Mouse (Mus musculus) heart, postnatal 36 days (tissue): ENCODE measurements around the gene Gpr4. TPM values are rescaled to one million over a fixed set of nuclear protein-coding genes. Genes with fewer than 3 reads are reported as not detected.

ENCODE experiments used
- DNase-seq, 2 experiments: peaks; one replicate each; pipeline ENCODE4 v3.0.0; 2021 to 2022
- intact Hi-C: fragments of 180-260 bp; cut with DNase I; formaldehyde crosslinking; loops from one replicate; pipeline ENCODE4 v1.15.1; 2025
- total RNA-seq, 2 experiments: library from RNA; stranded (reverse); gene quantifications; 2 replicates each; pipeline ENCODE4 v1.2.3; 2021

The Gpr4 gene
- total RNA-seq = 10 to 100 TPM in 1 of 2 experiments, 1 to 10 TPM in 1; 7.9 to 10.6 TPM

DNA sequence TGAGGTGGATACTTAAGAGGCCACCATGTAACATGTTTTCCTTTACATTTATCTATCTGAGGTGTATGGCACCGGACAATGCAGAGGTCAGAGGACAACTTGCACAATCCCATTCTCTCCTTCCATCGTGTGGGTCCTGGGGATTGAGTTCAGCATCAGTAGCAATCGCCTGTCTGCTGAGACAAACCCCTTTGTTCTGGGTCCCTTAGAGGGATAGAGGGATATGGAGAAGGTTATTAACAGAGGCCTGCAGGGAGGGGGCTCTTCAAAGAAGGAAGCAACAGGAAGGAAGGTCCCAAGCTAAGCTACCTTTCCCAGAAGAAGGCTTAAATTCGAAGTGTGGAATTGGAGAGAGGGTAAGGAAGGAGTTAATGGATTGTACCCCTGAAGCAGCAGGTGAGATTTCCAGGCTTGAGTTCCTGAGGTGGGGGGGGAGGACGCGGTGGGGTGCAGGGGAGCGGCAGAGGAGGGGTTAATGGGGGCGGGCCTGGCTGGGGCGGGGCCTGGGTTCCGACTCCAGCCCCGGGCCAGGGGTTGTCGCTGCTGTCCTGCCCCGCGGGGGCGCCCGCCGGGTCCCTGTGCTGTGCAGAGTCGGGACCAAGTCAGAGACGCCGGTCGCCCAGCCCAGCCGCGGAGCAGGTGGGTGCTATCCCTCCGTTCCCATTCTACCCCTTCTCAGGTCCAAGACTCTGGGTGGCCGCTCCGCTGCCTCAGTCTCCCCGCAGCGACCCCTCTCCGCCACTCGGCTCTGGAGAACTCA lies at the start of gene Gpr4:
TSS of gene Gpr4 (plus strand) at position 543 of the 760 bp plus-strand sequence.
- DNase-seq = peak; percentile 51 to 54
- intact Hi-C loops = loop anchor here (2.0 kb wide), 1 partner anchor 15 kb away; no protein-coding TSS in a partner anchor

DNA sequence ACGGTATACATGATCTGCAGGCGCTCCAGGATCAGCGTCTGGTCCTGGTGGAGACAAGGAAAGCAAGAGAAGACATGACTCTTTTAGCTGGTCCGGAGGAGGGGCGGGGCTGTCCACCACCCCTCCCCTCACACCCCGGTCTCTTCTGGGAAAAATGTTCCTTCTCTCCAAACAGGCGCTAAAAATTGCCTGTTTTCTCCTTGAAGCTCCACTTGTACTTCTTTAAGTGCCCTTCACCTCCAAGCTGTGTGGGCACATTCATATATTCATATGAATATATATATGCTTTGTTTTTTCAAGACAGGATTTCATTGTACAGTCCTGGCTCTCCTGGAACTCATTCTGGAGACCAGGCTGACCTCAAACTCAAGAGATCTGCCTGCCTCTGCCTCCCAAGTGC lies 49.4 kb upstream of the Gpr4 start:
- DNase-seq = no peak
- intact Hi-C loops = no loop called here

DNA sequence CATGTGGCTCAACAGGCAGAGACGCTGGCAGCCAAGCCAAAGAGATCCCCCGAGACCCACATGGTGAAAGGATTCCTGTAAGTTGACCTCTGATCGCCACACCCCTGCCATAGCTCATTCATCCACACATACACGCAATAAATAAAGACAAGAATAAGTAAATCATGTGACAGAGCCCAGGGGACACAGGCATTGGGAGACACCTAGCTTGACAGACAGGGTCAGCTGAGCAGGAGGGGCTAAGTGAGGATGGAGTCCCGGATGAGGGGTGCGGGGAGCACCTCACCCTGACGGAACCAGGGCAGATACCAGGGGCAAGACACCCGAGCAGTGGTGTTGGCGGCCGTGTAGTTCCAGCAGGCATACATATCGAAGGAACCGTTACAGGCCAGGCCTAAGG lies 48.6 kb upstream of the Gpr4 start:
- intact Hi-C loops = no loop called here
- DNase-seq = no peak

DNA sequence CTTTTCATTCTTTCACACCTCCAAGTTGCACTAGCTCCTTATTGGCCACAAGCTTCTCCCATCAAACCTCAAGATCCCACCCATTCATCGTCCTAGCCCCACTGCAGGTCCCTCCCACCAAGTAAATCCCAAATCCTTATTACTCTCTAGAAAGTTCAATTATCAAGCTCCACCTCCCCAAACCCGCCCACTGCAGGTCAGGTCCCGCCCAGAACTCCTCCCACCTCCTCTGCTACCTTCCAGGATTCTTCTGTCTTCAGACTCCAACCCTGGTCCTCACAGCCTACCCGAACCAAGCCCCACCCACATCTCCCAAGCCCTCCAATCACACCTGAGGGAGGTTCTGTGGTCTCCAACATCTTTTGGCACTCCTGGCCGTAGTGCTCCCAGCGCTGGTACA lies 48.1 kb upstream of the Gpr4 start:
- intact Hi-C loops = no loop called here
- no peak for DNase-seq

DNA sequence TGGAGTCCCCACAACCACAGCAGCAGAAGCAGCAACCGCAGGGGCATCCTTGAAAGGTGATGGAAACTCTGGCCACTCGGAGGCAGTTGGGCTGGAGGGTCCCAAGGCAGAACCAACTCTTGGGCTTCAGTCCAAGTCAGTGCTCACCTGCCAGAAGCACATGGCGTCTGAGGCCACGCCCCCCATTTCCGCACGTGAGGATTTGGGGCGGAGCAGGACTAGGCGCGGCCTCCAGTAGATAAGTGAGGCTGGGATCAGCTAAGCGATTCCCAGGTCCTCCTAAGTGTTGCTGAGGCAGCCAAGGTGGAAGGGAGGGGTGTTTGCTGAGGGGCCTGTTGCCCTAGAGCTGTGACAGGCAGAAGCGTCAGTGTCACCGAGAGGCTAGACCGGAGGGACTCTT lies 47.4 kb upstream of the Gpr4 start:
- intact Hi-C loops = no loop called here

DNA sequence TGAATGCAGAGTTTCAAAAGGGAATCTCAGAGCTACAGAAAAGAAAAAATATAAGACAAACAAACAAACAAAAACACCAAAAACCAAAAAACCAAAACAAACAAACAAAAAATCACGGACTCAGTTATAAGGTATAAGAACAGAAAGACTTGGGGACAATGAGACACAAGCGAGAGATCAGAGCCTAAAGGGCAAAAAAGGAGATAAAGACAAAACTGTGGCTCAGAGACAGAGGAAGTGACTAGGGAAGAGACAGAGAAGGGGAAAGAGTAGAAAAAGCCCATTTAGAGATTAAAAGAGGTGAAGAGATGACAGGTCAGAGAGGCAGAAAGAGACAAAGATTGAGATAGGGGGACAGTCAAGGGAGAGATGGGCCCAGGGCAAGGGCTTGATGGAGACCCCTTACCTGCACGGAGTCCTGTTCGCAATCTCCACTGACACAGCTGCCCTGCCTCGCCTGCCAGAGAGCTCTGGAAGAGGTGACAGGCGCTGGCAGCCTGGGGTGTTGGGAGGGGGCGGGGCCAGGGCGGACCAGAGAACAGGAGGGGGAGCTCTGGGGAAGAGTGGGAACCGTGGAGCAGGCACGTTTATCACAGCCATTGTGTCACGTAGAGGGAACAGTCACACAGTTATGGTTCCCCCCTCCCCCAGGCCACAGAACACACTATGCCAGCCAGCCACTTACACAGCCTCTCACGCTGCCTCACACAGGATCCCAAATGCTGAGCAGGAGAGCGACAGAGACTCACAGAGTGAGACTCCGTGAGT lies 46.5 kb upstream of the Gpr4 start, which contains the start of gene Gipr:
TSS of gene Gipr (minus strand) at position 472 of the 768 bp plus-strand sequence.
- intact Hi-C loops = no loop called here
- DNase-seq = peak in 1 of 2 experiments; percentile 34

More for the DNA sequence above, 47.4 kb upstream of the Gpr4 start:
- DNase-seq = no peak

DNA sequence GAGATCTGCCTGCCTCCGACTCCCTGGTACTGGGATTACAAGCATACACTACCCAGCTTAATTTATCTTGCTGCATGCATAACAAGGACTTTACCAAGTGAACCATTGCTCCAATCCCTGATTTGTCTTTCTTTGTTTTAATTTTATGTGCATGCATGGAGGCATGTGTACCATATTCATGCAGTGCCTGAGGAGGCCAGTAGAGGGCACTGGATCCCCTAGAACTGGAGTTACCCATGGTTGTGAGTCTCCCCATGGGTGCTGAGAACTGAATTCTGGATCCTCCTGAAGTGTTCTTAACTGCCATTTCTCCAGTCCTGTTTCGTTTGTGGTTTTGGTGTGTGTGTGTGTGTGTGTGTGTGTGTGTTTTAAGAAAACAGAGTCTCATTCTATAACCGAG lies 45.3 kb upstream of the Gpr4 start:
- DNase-seq = no peak
- intact Hi-C loops = no loop called here

DNA sequence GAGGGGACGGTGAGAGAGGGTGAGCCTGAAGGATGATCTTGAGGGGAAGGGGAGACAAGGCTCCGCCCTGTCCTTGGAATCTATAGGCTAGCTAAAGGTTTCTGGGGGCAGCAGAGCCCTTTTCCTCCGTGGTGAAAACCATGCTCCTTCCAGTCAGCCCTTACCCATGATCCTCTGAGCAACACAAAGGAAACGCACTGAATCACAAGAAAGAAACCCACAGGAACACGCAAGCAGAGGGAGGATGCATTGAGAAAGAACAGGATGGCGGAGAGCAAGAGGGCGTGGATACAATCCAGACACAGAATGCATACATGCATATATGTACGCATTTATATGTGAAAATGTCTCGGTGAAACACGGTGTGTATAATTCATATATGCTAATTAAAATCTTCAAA lies 42.8 kb upstream of the Gpr4 start:
- DNase-seq = no peak
- intact Hi-C loops = no loop called here

DNA sequence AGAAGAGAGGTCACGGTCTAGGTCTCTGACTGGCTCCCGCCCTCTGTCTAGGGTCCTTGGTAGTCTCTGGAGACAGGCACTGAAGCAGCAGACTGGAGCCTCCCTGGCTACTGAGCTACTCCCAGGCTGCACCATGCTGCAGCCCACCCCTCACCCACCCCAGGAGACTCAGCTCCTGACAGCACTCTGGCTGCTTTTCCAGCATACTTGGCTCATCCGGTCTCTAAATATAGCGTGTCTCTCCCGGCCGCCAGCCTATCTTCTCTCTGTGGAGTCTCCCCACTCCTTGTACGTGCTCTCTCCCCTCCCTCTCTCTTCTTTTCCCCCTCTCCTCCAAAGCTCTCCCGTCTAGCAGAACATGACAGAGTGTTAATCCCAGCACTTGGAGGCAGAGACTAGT lies 42.2 kb upstream of the Gpr4 start:
- intact Hi-C loops = no loop called here
- DNase-seq = peak; percentile 32 to 44

DNA sequence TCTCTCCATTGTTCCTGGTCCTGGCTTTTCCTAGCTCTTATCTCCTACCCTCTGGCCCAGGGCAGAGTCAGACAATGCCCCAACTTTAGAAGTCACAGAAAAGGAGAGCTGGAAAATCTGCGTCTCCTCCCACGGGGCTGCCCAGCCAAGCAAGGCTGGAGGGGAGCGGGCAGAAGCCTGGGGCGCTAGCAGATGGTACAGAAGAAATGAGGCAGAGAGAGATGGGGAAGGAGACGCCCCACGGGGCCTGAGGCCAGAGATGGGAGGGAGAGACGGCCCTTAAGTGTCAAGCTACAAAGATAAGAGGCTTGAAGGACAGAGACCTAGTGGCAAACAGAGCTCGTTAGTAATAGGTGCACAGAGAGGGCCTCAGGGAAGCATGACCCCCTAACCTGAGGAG lies 40.5 kb upstream of the Gpr4 start:
- intact Hi-C loops = loop anchor here (1.0 kb wide), 1 partner anchor 15 kb away; no protein-coding TSS in a partner anchor
- DNase-seq = no peak

DNA sequence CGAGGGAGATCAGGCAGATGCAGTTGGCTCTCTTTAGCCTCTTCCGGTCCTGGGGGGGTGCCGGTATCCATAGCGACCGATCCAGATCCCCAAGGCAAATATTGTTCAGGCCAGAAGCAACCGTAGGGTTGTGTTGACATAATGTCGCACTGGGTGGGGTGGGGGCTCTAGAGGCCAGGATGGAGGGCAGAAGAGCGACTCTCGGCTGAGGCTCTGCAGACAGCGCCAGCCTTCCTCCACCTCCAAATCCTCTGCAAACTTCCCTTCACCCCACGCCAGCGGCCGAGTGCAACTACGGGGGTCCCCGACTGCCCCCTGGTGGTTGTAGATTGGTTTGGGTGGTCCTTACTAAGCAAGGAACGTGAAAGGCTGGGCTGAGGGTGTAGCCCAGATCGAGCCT lies 39.5 kb upstream of the Gpr4 start:
- intact Hi-C loops = loop anchor here (1.0 kb wide), 1 partner anchor 16 kb away; no protein-coding TSS in a partner anchor
- DNase-seq = peak; percentile 87 to 89

DNA sequence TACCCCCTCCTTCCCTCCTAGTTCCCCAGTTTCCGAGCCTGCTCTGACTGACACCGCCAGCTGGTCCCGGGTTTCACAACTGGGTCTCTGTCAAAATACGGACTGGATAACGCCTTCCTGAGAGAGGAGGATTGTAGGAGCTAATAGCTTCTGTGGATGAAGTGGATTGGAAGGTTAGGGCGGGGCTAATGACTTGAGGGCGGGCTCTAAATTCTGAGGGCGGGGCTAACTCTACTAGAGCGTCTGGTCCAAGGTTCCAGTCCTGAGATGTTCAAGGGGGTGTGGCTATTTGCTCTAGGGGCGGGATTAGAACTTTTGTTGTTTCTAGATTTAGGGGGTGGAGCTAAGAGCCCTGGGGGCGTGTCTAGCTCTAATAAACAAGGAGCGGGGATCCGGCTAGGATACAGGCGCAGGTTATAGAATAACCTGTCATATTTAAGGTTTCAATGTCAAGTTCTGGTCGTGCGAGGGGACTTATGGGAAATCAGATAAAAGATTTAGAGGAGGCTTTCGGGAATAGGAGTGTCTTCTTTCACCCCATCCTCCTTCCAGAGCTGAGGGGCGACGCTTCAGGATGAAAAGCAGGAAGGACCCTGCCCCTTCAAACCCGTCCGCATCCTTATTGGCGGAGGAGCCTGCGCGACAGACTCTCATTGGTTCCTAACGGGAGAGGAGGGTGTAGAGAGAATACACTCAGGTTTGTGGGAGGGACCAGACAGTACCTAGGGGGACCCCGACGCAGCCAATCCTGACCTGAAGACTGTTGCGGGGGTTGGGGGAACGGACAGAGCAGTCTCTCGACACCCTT lies 36.4 kb upstream of the Gpr4 start, which contains the start of gene Eml2:
TSS of gene Eml2 (plus strand) at position 714 of the 808 bp plus-strand sequence.
- intact Hi-C loops = loop anchor here (5.0 kb wide), 3 partner anchors 106 to 166 kb away; partner anchors contain the start of genes Ercc1, Ppm1n and Rtn2

DNA sequence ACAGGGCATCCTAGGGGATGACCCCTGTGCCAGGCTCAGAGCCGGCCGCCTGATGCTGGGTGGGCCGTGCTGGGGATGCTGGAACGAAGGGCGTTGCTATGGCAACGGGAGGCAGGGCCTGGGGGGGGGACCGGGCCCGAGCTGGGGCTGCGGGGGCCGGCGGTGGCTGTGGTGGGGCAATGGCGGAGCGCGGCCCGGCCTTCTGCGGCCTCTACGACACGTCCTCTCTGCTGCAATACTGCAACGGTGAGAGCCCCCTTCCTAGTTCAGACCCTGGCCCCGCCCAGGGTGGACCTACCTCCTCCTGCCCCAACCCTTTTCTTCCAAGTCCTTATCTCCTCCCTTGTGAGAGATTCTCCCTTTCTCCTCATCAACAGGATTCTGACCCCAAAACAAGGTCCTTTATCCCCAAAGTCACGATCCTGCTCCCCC lies 35.8 kb upstream of the Gpr4 start:
- DNase-seq = no peak
- intact Hi-C loops = loop anchor here (5.0 kb wide), 3 partner anchors 106 to 166 kb away; partner anchors contain the start of genes Ercc1, Ppm1n and Rtn2

More for the DNA sequence above, 36.4 kb upstream of the Gpr4 start, which contains the start of gene Eml2:
- no peak for DNase-seq

DNA sequence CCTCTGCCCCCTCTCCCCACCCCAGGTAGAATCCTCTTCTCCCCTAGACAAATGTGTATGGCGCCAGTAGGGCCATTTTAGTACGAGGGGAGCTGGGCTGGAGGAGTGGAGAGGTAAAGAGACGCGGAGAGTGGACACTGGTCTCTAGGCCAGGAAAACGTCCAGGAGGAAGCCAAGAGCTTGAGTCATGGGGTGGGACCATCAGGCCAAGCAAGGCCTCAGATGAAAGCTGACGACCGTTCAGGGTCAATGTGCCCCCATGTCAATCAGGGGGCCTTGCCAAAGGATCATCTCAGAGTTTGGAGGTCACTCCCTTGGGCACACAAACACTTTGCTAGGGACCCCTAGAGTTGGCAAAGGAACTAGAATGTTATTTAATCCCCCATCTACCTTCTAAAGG lies 35.1 kb upstream of the Gpr4 start:
- intact Hi-C loops = loop anchor here (5.0 kb wide), 3 partner anchors 105 to 165 kb away; partner anchors contain the start of genes Ercc1, Ppm1n and Rtn2

DNA sequence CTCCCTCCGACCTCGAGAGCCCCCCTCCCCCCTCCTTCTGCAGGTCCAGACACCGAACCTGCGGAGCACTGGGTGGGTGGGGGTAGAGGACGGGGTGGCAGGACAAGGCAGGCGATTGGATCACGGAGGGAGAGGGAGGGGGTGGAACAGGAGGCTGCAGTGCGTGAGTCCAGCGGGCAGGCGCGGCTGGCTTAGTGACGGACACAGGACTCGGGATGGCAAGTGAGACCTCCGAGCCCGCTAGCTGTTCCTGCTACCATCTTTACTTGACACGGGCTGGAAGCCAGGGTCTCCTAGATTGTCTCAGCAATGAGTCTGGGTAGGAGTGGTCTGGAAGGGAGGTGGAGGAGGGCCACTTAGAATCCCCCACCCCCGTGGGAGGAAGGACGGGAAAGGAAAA lies 34.3 kb upstream of the Gpr4 start:
- intact Hi-C loops = loop anchor here (1.0 to 5.0 kb wide), 5 partner anchors 19 to 164 kb away; partner anchors contain the start of genes Ercc1, Ppm1n and Rtn2

More for the DNA sequence above, 35.1 kb upstream of the Gpr4 start:
- DNase-seq = no peak

DNA sequence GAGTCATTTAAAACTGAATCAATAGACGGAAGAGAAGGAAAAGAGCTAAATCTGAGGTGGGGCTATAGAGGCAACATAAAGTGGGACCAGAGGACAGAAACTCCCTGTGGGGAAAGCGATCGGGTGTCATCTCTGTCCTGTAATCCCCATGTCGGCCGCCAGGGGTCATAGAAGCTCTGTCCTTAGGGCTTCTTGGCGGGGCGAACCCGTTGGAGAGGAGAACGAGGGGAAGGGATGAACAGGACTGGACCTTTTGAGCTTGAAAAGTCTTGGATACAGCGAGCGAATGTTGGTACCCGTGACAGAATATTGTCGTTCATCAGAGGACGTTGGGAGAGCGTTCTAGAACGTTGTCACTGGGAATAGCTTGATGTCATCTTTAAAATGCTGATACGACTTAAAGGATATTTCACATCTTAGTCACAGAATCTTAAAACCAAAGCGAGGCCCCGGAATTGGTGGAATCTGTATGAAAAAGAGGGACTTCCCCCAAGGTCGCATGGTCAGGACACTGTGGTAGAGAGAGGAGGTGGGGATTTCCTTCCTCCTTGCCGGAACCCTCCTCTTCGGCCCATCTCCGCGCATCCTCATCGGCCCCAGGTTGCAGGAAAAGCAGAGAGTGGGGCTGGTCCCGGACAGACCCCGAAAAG lies 33.8 kb upstream of the Gpr4 start:
- intact Hi-C loops = loop anchor here (1.0 to 5.0 kb wide), 5 partner anchors 18 to 164 kb away; partner anchors contain the start of genes Ercc1, Ppm1n and Rtn2

More for the DNA sequence above, 34.3 kb upstream of the Gpr4 start:
- no peak for DNase-seq

DNA sequence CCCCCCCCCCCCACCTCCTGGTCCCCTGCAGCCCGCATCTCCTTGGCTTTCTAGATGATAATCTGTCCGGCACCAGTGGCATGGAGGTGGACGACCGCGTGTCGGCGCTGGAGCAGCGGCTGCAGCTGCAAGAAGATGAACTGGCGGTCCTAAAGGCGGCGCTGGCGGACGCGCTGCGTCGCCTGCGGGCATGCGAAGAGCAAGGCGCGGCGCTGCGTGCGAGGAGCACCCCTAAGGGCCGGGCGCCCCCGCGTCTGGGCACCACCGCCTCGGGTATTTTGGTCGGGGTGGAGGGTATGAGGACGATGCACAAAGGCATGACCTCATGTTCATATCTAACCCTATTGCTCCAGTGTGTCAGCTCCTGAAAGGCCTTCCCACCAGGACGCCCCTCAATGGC lies 33.2 kb upstream of the Gpr4 start:
- peak; percentile 53 to 66 for DNase-seq
- intact Hi-C loops = loop anchor here (2.0 to 5.0 kb wide), 4 partner anchors 18 to 163 kb away; partner anchors contain the start of genes Ercc1, Ppm1n and Rtn2

More for the DNA sequence above, 33.8 kb upstream of the Gpr4 start:
- peak; percentile 81 to 86 for DNase-seq

DNA sequence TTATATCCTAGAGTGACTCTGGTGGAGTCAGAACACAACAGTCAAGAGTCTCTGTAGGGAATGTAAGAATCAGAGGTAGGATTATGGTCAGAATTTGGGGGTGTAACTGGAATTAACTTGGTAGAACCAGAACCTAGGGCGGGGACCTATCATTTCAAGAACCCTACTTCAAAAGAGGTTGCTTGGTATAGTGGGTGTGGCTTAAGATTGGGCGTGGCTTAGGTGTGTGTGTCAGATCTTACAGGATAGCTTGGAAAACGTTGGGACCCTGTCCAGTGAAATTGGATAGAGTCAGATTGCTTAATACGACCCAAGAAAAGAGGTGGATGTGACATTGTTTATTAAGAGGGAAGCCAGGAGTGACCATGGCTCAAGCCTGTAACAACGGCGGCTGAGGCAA lies 32.4 kb upstream of the Gpr4 start:
- intact Hi-C loops = loop anchor here (2.0 to 5.0 kb wide), 4 partner anchors 17 to 162 kb away; partner anchors contain the start of genes Ercc1, Ppm1n and Rtn2
- DNase-seq = no peak

DNA sequence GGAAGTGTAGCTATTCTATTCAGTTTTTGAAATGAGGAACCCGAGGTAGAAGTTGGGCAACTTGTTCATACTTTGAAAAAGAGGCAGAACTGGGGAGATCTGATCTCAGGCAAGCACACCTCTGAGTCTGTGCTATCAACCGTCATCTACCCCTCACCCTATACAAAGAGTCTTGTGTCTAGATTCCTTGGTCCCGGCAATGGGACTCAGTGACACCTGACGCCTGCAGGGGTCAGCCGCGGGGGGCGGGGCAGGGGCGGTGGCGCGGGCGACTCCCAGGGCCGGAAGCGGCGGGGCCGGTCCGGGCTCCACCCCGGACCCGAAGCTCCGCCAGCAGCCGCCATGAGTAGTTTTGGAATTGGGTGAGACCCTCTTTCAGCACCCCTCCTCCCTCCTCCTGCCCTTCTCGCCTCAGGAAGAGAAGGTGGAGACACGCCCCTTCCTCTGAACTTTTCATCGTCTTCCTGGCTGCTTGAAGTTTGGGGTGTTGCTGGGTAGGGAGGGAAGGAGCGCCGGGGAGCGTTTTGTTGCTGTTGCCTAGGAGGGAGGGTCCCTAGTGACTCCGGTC lies 31.4 kb upstream of the Gpr4 start:
- DNase-seq = peak; percentile 40 to 49

More for the DNA sequence above, 31.4 kb upstream of the Gpr4 start:
- intact Hi-C loops = no loop called here
